Mouse (Mus musculus) limb, embryonic 11.5 days (tissue): ENCODE measurements around the gene Gmpr. TPM values are rescaled to one million over a fixed set of nuclear protein-coding genes. Genes with fewer than 3 reads are reported as not detected.

ENCODE experiments used
- ATAC-seq: fragments of 200-750 bp; cut with Nextera tagmentation; 2 replicates; pipeline ENCODE4 v1.8.0; 2017; ENCODE audit warnings: low read depth; ENCODE audit not compliant: insufficient number of reproducible peaks, low FRiP score, low TSS enrichment
- DNase-seq: peaks from one replicate; pipeline ENCODE4 v3.0.0-alpha.2; 2015; ENCODE audit warnings: low spot score
- H3K27ac ChIP-seq: fragments of 300-500 bp; sonication (generic); replicated peaks from 2 replicates; pipeline ENCODE4 v1.5.1; 2014; ENCODE audit warnings: low read depth, mild to moderate bottlenecking, low read length
- H3K27me3 ChIP-seq: fragments of 300-500 bp; sonication (generic); 2 replicates; pipeline ENCODE4 v1.6.1; 2014; ENCODE audit warnings: mild to moderate bottlenecking, low read length, mixed read lengths; ENCODE audit not compliant: control insufficient read depth, insufficient read depth
- H3K36me3 ChIP-seq: fragments of 300-500 bp; sonication (generic); 2 replicates; pipeline ENCODE4 v1.6.1; 2014; ENCODE audit warnings: mild to moderate bottlenecking, low read length, moderate library complexity, mixed read lengths; ENCODE audit not compliant: control insufficient read depth, insufficient read depth
- H3K4me1 ChIP-seq: fragments of 300-500 bp; sonication (generic); 2 replicates; pipeline ENCODE4 v1.6.1; 2014; ENCODE audit warnings: low read length, mixed read lengths; ENCODE audit not compliant: control insufficient read depth, insufficient read depth
- H3K4me2 ChIP-seq: fragments of 300-500 bp; sonication (generic); 2 replicates; pipeline ENCODE4 v1.6.1; 2014; ENCODE audit warnings: low read depth, mild to moderate bottlenecking, moderate library complexity; ENCODE audit not compliant: severe bottlenecking
- H3K4me3 ChIP-seq: fragments of 300-500 bp; sonication (generic); 2 replicates; pipeline ENCODE4 v1.5.1; 2014; ENCODE audit warnings: low read depth, low read length
- H3K9ac ChIP-seq: fragments of 300-500 bp; sonication (generic); 2 replicates; pipeline ENCODE4 v1.6.1; 2014; ENCODE audit warnings: mild to moderate bottlenecking, low read length
- H3K9me3 ChIP-seq: fragments of 300-500 bp; sonication (generic); 2 replicates; pipeline ENCODE4 v1.6.1; 2016; ENCODE audit warnings: low read length; ENCODE audit not compliant: control insufficient read depth
- WGBS: fragments of 180-500 bp; shearing (Covaris S2); extraction: QIAGEN DNeasy Blood & Tissue Kit; methylation state at CpG from one replicate; pipeline ENCODE4 v1.1.7; 2014; 5-methylcytosine and 5-hydroxymethylcytosine counted together
- polyA plus RNA-seq: library from polyadenylated mRNA; unstranded; fragments of >200 nt; fragmentation: Nextera tagmentation; extraction: Ambion mirVana; gene quantifications from 2 replicates; pipeline ENCODE4 v1.2.1, GENCODE M21; 2014

Gene Gmpr
- polyA plus RNA-seq, 1 experiment from 2014 or later, result 19.9 TPM

DNA sequence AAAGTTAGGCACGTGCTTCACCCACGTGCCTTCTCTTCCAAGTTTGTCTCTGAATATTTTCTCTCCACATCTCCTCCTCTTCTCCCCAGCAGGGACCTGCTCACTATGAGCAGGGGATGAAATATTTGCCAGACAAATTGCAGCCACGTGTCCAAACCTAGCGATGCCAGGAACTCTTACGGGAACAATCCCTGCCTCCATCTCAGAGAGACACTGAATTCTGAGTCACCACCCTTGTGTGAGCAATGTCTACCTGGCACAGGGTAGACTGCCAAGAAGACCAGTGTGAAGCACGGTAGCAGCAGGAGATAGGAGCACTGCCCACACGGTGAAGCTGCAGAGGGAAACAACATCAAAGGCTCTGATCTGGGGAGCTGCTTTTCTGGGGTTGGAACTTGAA lies 62.7 kb downstream of the Gmpr start:
- no peak overlapping the region for H3K27ac ChIP-seq
- no peak overlapping the region for H3K4me3 ChIP-seq
- H3K9me3 ChIP-seq, result no peaks in the 10 kb centered on the region
- no peak for DNase-seq
- WGBS, result 67% methylated on average over 7 of the region's 7 CpGs
- H3K4me1 ChIP-seq, result no peaks in the 10 kb centered on the region
- no peak overlapping the region for H3K4me2 ChIP-seq
- no peaks in the 10 kb centered on the region for H3K36me3 ChIP-seq
- no peak for ATAC-seq
- no peak overlapping the region for H3K9ac ChIP-seq
- H3K27me3 ChIP-seq, result no peaks in the 10 kb centered on the region

DNA sequence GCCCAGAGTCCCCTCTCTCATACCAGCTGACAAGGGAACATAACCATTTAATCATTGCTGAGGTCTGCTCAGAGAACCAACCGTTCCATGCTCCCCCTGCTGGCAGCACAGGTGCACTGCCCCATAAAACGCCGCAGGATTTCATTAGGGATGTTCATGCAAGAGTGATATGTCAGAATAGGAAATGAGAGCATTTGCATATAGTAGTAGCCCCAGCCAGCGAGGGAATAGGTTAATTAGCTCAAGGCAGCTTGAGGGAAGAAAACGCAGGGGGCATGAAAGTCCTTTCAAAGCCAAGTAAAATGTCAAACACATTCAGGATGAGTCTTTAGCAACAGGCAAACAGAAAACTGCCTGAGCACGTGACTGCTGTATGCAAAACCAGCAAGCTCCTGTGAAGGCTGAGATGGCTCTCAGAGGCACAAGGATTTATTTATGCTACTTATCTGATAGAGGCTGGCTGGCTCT lies 64.6 kb downstream of the Gmpr start:
- no peak for ATAC-seq
- Histone ChIP-seq H3K27me3 (no peaks in the 10 kb centered on the region), H3K4me3 (no peak overlapping the region), H3K36me3 (no peaks in the 10 kb centered on the region), H3K27ac (no peak overlapping the region), H3K4me1 (no peaks in the 10 kb centered on the region), H3K9ac (no peak overlapping the region), H3K4me2 (no peak overlapping the region), H3K9me3 (no peaks in the 10 kb centered on the region)
- WGBS, result 4% methylated on average over 6 of the region's 6 CpGs
- DNase-seq, result peak; percentile 90

DNA sequence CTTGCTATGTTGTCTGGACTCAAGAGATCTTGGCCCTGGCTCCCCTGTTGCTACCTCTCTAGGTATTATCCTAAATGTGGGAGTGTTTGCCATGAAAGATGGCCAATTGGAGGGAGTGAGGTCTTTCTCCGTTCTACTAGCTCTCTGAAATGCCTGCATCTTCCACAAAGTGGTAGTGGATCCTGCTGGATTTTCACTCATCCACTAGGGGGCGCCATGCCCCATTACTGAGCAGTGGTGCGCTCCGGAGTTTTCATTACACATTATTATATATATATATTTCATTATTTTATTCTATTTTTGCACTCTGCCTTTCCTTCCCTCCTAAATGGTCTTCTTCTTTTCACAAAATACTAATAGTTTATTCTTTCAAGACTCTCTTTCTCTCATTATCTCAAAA lies 65.5 kb downstream of the Gmpr start:
- Histone ChIP-seq H3K4me2 (no peak overlapping the region), H3K4me1 (no peaks in the 10 kb centered on the region), H3K4me3 (no peak overlapping the region), H3K9me3 (no peaks in the 10 kb centered on the region), H3K9ac (no peak overlapping the region), H3K36me3 (no peaks in the 10 kb centered on the region), H3K27me3 (no peaks in the 10 kb centered on the region), H3K27ac (no peak overlapping the region)
- WGBS, result 38% methylated on average over 4 of the region's 4 CpGs
- DNase-seq, result peak; percentile 68
- ATAC-seq, result no peak

DNA sequence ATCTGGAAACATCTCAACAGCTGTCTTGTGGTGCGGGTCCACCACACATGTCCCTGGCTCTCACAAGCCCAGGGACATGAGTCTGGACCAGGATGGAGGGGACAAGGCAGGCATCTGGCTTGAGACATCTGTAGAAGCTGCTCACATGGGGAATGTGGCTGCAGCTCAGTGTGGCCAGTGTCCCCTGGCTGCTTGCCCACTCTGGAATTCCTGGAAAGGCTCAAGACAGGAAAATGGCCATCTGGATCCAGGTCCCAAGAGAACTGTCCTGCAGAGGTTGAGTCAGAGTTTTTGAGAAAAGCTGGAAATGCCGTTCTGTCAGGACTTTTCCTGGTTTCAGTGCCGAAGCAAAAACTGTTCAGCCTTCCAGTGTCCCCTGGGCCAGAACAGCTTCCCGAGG lies 68.9 kb downstream of the Gmpr start:
- Histone ChIP-seq H3K9ac (no peak overlapping the region), H3K4me1 (no peaks in the 10 kb centered on the region), H3K36me3 (no peaks in the 10 kb centered on the region), H3K27me3 (no peaks in the 10 kb centered on the region), H3K4me3 (no peak overlapping the region), H3K27ac (no peak overlapping the region), H3K4me2 (no peak overlapping the region), H3K9me3 (no peaks in the 10 kb centered on the region)
- 83% methylated on average over 4 of the region's 4 CpGs for WGBS
- no peak for ATAC-seq
- no peak for DNase-seq

DNA sequence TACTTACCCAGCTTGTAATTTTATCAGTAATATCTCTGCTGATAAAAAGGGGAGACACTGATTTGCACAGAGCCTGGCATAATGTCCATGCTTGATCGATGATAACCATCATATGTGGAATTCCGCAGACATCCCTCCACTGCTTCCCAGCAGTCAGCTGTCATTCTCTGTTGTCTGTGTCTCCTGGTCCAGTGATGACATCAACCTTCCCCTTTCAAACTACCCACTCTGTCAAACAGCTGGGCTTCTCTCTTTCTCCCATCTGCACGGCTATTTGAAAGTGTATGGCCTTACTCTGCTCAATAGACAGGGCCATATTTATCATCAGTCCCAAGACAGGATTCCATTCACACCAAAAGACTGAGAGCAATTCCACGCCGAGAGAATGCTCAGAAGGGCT lies 70.1 kb downstream of the Gmpr start:
- Histone ChIP-seq H3K9ac (no peak overlapping the region), H3K4me2 (no peak overlapping the region), H3K36me3 (no peaks in the 10 kb centered on the region), H3K9me3 (no peaks in the 10 kb centered on the region), H3K27ac (no peak overlapping the region), H3K4me1 (no peaks in the 10 kb centered on the region), H3K27me3 (no peaks in the 10 kb centered on the region), H3K4me3 (no peak overlapping the region)
- DNase-seq (no peak), ATAC-seq (no peak)
- WGBS, result 76% methylated on average over 5 of the region's 5 CpGs

DNA sequence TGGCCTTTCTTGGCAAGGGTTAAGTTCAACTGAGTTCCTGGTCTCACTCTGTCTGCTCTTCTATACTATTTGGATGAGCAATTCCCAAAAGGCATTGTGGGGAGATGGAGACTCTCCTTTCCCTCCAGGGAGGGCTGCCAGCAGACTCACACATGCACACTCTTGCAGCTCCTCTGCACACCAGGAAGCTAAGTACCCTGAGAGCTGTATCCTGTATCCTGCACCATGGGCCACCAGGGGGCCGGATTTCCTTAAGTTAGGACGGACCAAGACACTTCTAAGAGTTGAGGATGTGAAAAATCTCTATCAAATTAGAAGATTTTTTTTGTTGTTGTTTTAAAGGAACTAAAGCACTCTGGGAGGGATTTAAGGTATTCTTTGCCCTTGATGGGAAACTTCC lies 70.5 kb downstream of the Gmpr start:
- no peaks in the 10 kb centered on the region for H3K4me1 ChIP-seq
- H3K36me3 ChIP-seq, result no peaks in the 10 kb centered on the region
- no peaks in the 10 kb centered on the region for H3K27me3 ChIP-seq
- WGBS, result 50% methylated on average over 2 of the region's 2 CpGs
- ATAC-seq (no peak), DNase-seq (no peak)
- H3K9ac ChIP-seq, result no peak overlapping the region
- no peak overlapping the region for H3K4me2 ChIP-seq
- no peak overlapping the region for H3K27ac ChIP-seq
- no peak overlapping the region for H3K4me3 ChIP-seq
- no peaks in the 10 kb centered on the region for H3K9me3 ChIP-seq

DNA sequence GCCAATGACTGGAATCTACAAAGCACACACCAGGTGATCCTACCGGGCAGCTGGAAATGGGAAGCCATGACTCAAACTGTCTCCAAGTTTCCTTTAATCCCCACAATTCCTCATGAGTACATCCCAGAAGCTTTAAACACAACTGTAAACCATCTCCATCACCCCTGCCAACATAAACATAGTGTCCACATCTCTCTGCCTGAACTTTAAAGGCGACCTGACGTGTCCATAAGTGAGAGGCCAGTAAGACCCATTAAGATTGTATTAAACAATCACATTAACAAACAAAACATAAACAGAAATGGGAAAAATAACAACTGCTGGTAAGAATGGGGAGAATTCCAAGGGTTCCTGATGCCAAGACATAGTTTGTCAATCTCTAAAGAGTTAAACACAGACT lies 72.5 kb downstream of the Gmpr start:
- DNase-seq (no peak), ATAC-seq (no peak)
- H3K4me2 ChIP-seq, result no peak overlapping the region
- no peak overlapping the region for H3K9ac ChIP-seq
- no peaks in the 10 kb centered on the region for H3K9me3 ChIP-seq
- no peaks in the 10 kb centered on the region for H3K27me3 ChIP-seq
- H3K27ac ChIP-seq, result no peak overlapping the region
- no peak overlapping the region for H3K4me3 ChIP-seq
- H3K4me1 ChIP-seq, result no peaks in the 10 kb centered on the region
- WGBS, result 86% methylated on average over 3 of the region's 3 CpGs
- H3K36me3 ChIP-seq, result no peaks in the 10 kb centered on the region

DNA sequence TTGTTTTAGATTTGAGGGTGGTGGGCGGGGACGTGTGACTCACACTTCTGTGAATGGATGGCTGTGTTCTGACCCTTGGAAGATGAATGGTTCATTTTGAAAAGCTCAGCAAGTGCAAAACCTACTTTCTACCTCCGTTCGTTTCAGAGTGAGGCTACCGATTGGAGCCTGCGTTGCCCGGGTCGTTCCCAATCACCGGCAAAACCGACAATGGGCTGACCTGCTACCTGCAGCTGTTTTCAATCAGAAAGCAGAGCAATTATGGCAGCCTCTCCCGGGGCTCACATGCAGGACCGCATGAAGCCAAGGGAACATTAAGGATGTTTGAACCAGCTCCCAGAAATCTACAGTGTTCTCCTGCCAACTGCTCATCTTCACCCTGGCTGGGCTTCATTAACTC lies 75.0 kb downstream of the Gmpr start:
- no peaks in the 10 kb centered on the region for H3K4me1 ChIP-seq
- no peaks in the 10 kb centered on the region for H3K27me3 ChIP-seq
- peak overlapping the region; percentile 20; the same call in 1 of the 2 replicates for H3K4me2 ChIP-seq
- H3K36me3 ChIP-seq, result no peaks in the 10 kb centered on the region
- no peak for ATAC-seq
- no peak overlapping the region for H3K9ac ChIP-seq
- no peak overlapping the region for H3K4me3 ChIP-seq
- 24% methylated on average over 12 of the region's 12 CpGs for WGBS
- no peak overlapping the region for H3K27ac ChIP-seq
- DNase-seq, result peak; percentile 72
- no peaks in the 10 kb centered on the region for H3K9me3 ChIP-seq

DNA sequence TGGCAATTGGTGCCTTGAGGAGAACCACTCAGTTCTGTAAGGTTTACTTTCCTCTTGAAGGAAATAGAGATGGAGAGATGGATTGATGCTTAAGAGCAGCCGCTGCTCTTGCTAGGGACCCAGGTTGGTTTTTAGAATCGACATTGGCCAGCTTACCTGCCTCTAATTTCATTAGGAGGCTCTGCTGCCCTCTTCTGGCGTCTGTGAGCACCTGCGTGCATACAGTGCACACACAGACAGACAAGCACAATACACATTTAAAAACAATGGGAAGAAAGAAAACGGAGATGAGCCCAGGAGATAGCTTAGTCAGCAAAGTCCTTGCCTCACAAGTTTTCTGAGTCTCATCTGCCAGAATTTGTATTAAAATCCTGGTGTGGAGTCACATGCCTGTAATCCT lies 75.8 kb downstream of the Gmpr start:
- WGBS, result 85% methylated on average over 5 of the region's 5 CpGs
- Histone ChIP-seq H3K9ac (no peak overlapping the region), H3K27me3 (no peaks in the 10 kb centered on the region), H3K9me3 (no peaks in the 10 kb centered on the region), H3K4me3 (no peak overlapping the region), H3K4me2 (no peak overlapping the region), H3K36me3 (no peaks in the 10 kb centered on the region), H3K4me1 (no peaks in the 10 kb centered on the region), H3K27ac (no peak overlapping the region)
- DNase-seq, result peak; percentile 36
- no peak for ATAC-seq
